Mouse (Mus musculus) brain, embryonic 14.5 days (tissue): ENCODE data around the gene C2cd3. TPM values are rescaled to one million over a fixed set of nuclear protein-coding genes. Genes with fewer than 3 reads are reported as not detected.

Source experiments
- DNase-seq: peaks from one replicate; pipeline ENCODE4 v3.0.0-alpha.2; 2011; ENCODE audit warnings: low read depth
- CTCF ChIP-seq: fragments of 200-500 bp; IDR thresholded peaks from 2 replicates; pipeline ENCODE4 v1.5.1; 2012; ENCODE audit warnings: inconsistent platforms, mild to moderate bottlenecking, moderate library complexity, borderline replicate concordance; ENCODE audit not compliant: insufficient read depth, insufficient read length; ENCODE audit errors: extremely low read depth
- POLR2A ChIP-seq: fragments of 200-500 bp; IDR thresholded peaks from 2 replicates; pipeline ENCODE4 v1.6.1; 2012; ENCODE audit warnings: mild to moderate bottlenecking, inconsistent platforms, borderline replicate concordance; ENCODE audit not compliant: poor library complexity, insufficient read depth, insufficient read length, severe bottlenecking; ENCODE audit errors: extremely low read depth
- polyA plus RNA-seq: library from polyadenylated mRNA; depleted of rRNA; stranded (reverse); fragments of >200 nt; gene quantifications from 2 replicates; pipeline ENCODE4 v1.2.3, GENCODE M21; 2012

C2cd3 gene
- polyA plus RNA-seq, 1 experiment: 38.3 TPM

DNA sequence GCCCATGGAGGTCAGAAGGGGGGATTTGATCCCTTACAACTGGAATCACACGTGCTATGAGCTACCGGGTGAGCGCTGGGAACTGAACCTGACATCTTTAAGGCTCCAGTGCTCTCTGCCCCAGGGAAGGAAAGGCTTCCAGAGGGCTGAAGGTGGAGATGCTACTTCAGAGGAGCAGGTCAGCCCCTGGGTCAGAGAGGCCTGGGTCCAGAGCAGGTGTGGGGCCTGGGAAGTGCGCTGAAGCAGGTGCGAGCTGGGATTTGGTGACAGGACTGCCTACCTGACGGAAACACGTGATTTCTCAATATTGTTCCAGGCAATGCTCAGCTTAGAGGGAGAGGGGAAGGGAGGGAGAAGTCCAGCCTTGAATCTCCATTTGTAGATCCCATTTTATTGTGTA lies 92.2 kb downstream of the C2cd3 start:
- no peak for DNase-seq
- no peak for TF ChIP-seq CTCF
- TF ChIP-seq POLR2A: no peak

DNA sequence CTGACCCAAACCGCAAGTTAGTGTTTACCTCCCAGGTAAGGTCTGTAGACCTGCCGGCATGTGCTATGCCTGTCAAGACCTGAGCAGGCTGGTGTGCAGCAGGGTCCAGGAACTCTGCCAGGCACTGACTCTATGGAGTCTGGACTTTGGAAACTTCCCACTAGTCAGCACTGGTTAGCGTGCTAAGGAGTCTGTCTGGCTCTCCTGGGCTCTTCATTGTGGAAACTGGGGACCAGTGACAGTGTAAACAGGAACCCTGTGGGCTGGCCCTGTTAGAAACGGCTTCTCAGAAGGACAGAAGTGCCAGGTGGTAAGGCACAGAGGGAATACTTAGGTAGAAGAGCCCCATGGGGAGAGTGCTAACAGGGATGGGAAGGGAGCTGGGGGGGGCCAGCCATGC lies 93.2 kb downstream of the C2cd3 start:
- TF ChIP-seq POLR2A (no peak), CTCF (no peak)

DNA sequence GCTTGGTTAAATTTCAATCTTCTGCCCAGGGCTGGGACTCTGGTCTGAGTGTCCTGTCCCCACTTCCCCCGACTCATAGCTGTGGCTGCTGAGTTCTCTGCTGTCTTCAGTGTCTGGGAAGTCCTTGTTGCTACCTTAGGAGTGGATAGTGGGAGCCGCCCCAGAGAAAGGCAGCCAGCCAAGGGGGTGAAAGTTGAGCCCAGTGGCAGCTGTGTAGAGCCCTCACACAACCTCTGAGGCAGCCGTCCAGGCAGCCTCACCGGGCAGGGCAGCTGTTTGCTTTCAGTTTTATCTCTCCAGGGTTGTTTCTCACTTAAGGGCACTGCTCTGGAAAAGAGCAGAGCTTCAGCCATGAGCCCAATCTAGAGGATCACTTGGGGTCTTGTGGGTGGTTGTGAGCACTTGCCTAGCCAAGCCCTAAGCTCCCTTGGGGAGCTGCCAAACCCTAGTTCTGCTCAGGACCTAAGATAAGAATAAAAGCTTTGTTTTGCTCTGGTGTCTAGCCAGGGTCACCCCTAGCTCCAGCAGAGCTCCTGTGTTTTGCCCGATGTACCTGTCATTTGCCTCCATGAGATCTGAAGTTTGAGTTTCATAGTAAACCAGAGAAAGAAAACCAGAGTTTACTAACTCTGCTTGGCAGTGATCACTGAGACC lies 93.8 kb downstream of the C2cd3 start:
- no peak for TF ChIP-seq CTCF
- no peak for TF ChIP-seq POLR2A
- peak; percentile 40 for DNase-seq

More for the DNA sequence above, 93.2 kb downstream of the C2cd3 start:
- no peak for DNase-seq

DNA sequence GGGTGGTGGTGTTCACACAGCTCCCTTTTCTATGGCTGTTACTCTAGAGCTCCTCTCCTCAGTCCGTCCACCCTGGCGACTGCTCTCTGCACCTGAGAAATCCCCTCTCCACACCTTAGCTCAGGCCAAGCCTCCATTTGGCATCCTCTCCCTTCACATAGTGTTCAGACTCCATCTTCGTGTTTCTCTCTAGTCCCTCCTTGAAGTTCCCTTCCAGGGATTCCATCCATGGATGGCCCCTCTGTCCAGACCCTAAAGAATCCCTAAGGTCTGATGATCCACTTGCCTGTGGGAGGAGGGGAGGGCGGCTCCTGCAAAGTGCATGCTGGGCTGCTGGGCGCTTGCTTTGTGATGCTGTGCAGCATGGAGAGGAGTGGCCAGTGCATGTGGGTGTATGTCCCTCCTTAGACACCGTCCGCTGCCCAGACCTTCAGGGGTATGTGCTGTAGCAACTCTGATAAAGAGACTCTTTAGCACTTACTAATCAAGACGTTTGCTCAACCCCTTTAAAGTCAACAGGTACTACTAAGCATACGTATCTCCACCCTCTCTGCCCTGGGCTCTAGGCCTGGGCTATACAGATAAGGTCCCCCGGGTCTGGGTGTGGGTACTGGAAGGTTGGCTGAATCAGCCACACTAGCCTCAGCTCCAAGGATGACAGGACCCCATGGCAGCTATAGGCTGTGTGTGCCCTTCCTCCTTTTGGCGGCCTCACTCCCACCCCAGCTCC lies 94.9 kb downstream of the C2cd3 start:
- no peak for DNase-seq
- TF ChIP-seq CTCF (no peak), POLR2A (no peak)

DNA sequence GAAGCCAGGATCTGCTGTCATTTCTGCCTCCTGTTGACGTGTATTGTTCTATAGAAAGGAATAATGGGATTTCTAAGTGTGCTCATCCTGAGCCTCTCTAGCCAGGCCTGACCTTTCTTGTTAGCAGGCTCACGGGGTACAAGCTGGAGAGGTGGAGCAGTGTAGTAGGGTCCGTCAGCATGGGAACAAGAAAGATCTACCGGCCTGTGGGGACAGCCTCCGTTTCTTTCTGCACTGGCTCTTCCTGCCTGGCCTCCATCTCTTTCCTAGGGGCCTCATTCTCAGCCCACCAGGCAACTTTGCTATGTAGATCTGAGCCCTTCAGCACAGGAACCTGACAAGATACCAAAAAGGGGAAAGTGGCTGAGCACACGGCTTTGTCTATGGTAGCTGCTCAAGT lies 96.7 kb downstream of the C2cd3 start:
- TF ChIP-seq CTCF (no peak), POLR2A (no peak)
- DNase-seq: no peak

DNA sequence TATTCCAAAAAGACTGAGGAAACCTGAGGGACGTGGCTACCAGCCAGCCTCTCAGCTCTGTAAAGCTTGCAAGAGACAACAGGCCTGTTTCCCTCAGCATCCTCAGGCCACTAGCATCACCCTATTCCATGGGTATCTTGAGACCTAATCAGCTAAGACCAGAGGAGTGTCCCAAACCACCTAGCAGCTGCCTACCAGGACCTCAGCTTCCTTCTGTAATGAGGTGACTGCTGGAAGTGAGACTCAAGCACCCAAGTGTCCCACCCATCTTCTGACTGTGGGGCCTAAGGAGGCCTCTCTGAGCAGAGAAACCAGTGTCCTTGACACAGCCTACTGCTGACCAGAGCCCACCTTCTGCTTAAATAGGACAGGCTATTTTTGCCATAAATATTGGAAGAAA lies 97.5 kb downstream of the C2cd3 start:
- no peak for DNase-seq
- no peak for TF ChIP-seq POLR2A
- no peak for TF ChIP-seq CTCF

DNA sequence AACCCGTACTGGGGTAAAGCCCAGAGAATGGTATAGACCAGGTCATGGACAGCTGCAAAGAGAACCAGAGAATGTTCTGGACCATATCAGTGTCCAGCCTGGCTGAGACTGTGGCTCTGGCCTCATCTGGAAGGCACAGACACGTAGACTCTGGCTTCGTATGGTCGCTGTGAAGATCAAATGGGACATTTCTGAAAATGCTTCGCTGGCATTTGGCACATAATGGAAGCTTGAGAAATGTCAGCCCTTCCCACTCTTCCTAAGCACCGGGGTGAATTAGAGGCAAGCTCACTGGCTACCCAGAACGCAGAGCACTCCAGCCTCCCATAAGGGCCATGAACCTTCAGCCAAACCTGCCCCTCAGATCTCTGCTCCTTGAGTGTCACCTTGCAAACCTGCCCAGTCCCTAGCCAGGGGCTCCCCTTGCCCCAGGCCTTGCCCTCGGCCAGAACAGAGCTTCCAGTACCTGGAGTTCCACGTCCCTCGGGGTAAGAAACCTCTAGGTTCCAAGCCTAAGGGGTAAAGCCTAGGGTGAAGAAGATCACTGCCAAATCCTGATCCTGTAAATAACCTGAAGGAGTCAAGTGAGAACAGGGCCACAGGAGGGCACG lies 98.9 kb downstream of the C2cd3 start:
- TF ChIP-seq POLR2A (no peak), CTCF (no peak)

DNA sequence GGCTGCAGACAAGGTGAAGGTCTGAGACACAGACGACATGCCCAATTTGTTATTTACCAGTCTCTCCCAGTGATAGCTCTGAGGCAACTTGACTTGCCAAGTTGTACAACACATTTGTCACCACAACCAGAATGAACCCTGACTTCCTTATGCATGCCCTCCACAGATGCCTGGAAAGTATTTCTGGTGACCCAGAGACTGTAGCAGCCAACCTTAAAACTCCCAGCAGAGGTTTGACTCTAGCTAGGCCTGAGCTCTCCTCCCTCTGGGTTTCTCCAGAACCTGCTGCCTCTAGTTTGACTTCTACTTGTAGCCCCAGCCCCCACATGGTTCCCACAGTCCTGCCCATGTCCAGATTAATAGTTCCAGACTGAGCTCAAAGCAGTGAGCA lies 99.4 kb downstream of the C2cd3 start:
- no peak for TF ChIP-seq CTCF
- no peak for TF ChIP-seq POLR2A
- DNase-seq: no peak

More for the DNA sequence above, 98.9 kb downstream of the C2cd3 start:
- DNase-seq: no peak

DNA sequence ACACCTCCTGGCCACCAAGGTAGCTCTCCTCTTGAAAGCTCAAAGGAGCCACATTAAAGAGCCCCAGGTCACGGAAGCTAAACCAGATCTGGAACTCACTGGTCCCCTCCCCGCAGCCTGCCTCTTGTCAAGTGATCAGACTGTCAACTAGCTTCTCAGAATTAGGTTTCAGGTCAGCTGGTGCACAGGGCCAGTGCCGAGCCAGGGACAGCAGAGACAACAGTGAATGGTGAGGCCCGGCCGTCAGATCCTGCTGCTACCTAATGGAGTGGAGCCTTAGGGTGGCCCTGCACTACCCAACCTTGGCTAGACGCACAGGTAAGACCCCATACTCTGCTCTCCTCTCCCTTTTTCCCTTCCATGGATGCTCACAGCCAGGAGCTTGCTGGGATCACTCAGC lies 100.7 kb downstream of the C2cd3 start, which contains the start of gene Ucp3:
TSS of gene Ucp3 (plus strand) at position 214 of the 400 bp plus-strand sequence.
- no peak for TF ChIP-seq POLR2A
- no peak for TF ChIP-seq CTCF
- no peak for DNase-seq

DNA sequence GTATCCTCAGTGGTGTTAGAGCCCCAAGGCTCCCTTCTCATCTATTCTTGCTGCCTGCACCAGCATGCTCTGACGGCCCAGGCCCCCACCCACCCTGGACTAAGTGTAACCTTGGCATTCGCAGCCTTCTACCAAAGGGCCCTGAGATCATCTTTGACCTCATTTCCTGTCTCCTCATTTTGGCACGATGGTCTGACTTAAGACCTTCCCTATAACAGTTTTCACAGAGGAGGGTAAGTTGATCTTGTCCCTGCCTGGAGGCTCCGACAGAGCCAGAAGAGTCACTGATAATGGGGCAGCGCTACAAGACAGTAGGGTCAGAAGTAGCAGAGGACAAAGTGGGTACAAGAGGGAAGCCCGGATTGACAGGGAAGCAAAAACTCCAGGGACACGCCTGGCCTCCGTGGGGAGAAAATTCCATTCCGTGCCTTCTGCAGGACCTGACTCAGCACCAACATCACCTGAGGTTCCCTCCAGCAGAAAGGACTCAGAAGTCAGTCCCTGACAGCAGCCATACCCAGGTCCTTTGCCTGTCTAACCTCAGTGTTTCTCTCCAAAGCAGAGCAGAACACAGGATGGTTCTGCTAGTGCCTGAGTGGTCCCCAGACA lies 101.9 kb downstream of the C2cd3 start:
- no peak for TF ChIP-seq POLR2A
- no peak for TF ChIP-seq CTCF
- no peak for DNase-seq

DNA sequence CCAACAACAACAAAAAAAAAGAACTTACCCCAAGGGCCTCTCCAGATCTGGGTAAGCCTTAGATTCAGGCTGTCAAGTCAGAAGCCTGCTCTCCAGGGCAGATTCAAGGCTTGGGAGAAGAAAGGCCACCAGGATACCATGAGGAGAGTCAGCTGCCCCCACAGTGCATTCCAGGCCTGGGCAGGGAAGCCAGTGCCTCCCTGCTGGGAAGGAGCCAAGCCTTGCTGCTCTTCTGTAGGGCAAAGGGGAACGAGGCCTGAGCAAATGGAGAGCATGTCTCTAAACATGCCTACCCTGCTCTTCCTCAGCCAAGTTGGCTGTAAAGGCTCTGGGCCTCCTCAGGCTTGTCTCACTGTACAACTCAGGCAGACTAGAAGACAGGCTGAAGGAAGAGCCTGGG lies 102.6 kb downstream of the C2cd3 start:
- no peak for DNase-seq
- TF ChIP-seq CTCF (no peak), POLR2A (no peak)

DNA sequence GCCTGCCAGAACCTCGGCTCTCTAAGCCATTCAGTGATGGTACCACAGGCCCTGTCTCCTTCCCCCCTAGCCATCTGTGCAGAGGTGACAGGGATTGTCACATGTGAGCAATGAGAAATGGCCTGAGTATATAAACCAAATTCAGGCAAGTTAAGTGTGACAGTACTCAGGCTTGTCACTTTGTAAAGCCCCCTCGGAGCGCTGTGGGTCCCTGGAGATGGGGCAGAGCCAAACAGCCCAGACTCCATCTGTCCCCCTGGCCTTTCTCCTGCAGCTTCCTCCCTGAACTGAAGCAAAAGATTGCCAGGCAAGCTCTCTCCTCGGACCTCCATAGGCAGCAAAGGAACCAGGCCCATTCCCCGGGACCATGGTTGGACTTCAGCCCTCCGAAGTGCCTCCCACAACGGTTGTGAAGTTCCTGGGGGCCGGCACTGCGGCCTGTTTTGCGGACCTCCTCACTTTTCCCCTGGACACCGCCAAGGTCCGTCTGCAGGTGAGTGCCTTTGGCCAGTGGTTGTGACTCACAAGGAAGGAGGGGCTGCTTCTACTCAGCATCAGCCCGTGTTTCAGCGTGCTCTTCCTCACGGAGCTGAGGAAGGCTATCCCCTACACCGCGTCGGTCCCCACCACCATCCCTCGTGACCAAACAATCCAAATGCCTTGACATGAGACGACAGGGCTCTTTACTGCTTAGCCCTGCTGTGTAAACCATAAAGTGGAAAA lies 107.2 kb downstream of the C2cd3 start:
- no peak for DNase-seq
- TF ChIP-seq CTCF (no peak), POLR2A (no peak)
